Mouse (Mus musculus) G1E (cell line): Measurements from ENCODE around the gene Fhit.

Source experiments
- CTCF ChIP-seq: IDR thresholded peaks from 2 replicates; pipeline ENCODE4 v1.5.1; 2012; ENCODE audit warnings: low read depth, low read length, inconsistent platforms, mixed read lengths
- GATA1 ChIP-seq: IDR thresholded peaks from 2 replicates; pipeline ENCODE4 v1.6.1; 2012; ENCODE audit warnings: borderline replicate concordance, low read length, inconsistent platforms, mixed read lengths
- TAL1 ChIP-seq: conservative IDR thresholded peaks from 2 replicates; pipeline ENCODE4 v1.6.1; 2012; ENCODE audit warnings: low read depth, low read length, inconsistent platforms, mixed read lengths

DNA sequence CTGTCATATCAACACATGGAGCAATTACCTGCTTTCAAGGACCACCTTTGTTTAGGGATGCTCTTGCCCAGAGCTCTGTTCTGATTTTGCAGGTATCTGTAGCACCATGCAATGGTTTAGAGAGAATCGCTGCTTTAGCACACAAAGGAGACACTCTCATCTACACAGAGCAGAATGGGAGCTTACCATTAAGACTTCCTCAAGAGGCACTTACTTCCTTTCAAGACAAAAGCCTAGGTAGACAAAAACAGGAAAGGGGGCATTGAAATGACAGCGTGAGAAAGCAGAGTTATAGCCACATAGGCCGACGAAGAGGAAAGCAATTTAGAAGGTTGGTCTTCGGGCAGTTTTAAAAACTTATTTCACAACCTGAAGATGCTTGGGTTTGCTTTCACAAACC is 872.8 kb downstream of the Fhit start:
- TF ChIP-seq CTCF (no peak), GATA1 (no peak), TAL1 (no peak)
